Mouse (Mus musculus): ENCODE measurements at regions not wholly inside any gene's neighbourhood (a gene's known extent, or its start where the extent isn't known, plus 50 kb on each side); places are given as distances from the start of the nearest gene placed in this dataset.

DNA sequence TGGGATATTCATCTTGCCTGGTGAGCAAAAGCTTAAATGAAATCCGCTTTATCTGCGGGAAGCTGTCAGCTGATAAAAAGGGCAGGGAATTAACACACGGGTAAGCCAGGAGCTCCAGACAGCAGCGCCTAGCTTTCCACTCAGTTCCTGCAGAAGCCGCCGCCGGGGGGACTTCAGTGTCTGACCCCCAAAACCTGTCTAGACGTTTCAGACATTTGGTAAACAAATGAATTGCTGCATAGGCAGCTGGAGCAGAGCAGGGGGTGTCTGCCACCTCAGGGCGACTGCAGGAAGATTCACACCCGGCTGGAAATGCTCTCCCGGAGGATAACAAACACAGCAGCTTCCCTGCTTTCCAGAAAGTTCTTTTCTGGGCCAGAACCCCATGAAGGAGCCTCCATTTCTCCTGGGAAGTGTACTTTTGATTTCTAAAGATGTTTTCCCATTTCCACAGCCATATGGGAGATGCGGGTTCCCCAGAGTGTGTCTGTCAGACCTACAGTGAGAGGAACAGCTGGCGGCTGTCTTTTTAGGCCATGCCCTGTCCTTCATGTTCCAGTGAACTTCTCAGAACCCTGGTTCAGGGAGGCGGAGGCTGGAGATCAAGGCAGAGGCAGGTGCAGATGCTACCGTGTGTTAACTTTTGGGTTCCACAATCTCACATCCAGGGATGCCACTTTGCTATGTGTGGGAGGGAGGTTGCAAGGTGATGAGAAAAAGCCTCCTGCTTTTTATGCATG is 58.7 kb upstream of the Pmepa1 start:
- no peak for DNase-seq (ENCODE audit: low spot score)

GRCm38 (mm10) chr2:173335859-173336258 is 59.5 kb upstream of the Pmepa1 start:
- DNase-seq (ENCODE audit: low spot score) = peak; percentile 46

DNA sequence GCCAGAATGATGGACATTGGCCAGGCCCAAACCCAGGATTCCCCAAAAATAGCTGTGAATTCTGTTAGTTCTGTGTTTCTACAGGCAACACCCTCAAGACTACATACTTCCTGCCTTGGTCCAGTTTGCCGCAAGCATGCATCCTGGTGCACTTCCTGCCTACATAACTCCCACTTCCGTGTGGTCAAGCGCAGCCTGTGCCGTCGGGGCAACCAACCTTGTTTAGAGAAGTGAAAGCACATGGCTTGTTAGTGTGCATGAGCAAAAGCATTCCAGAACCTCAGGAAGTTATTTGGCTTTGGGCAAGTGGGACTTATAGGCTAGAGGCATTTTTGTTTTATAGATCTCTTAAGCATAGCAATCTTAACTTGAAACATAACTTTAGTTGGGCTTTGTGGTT is 61.3 kb upstream of the Pmepa1 start:
- no peak for DNase-seq (ENCODE audit: low spot score)

DNA sequence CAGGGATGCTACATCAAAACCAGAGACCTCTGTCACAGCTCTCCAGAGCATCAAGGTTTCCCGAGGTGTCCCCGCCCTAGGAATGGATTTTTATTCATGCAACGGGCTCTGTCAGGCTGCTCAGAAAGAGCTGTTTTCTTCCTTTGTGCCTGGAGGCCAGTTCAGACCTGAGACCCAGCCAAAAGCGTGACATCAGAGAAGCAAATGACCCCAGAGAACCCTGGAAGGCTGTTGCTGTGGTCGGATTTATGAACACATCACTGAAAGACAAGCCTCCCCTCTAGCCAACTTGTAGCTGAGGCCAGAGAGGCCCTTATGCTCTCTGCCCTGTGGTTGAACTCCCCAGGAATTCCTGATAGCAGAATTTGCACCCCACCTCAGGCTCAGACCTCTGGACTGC is 62.3 kb upstream of the Pmepa1 start:
- peak; percentile 39 for DNase-seq (ENCODE audit: low spot score)

DNA sequence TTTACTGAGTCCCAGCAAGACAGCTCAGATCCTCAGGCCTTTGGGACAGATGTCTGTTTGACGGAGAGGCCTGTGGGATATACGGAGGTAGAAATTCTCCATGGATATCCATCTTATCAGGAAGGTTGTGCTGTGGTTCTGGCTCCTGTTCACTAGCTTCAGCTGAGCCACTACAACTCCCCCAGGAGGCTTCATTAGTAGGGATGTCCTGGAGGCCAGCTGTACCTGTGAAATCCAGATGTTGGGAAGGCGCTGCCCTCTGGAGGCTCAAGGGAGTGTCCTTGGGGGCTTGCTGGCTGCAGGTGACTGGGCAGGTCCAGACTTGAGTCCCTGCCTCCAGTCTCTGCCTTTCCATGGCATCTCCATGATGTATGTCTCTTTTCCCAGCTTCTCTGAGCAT is 62.9 kb upstream of the Pmepa1 start:
- no peak for DNase-seq (ENCODE audit: low spot score)

- no peak for DNase-seq (ENCODE audit: low spot score)
Observed at GRCm38 (mm10) chr2:173340044-173340601, 63.8 kb upstream of the Pmepa1 start.

DNA sequence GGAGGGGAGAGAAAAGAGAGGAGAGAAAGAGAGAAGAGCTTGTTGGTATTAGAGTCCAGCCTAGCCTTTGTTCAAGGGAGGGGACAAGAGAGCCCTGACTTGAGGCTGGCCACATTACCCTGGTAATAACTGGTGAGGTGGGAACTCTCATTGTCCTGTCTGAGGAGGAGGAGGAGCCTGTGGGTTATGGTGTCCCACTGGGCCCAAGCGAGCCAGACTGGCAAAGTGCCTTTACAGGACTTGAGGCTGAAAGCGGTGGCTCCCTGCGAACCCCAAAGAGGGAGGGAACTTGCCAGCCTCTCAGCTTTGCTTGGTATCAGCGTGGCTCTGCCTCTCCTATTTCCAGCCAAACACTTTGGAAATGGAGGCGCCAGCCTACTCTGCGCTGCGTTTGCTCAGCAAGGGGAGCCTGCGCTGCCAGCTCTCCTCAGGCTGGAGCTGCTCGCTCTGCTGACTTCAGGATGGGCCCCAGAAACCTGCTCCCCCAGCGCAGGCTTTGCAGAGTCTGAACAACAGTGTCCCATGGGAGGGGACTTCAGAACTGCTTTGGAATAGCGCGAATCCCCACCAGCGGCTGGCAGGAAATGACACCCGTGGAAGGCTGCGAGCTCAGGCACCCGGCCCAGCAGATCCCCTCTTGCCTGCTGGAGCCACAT is 66.4 kb upstream of the Pmepa1 start:
- DNase-seq (ENCODE audit: low spot score) = no peak

- DNase-seq (ENCODE audit: low spot score) = no peak
Observed at GRCm38 (mm10) chr2:173343665-173344064, 67.3 kb upstream of the Pmepa1 start.

DNA sequence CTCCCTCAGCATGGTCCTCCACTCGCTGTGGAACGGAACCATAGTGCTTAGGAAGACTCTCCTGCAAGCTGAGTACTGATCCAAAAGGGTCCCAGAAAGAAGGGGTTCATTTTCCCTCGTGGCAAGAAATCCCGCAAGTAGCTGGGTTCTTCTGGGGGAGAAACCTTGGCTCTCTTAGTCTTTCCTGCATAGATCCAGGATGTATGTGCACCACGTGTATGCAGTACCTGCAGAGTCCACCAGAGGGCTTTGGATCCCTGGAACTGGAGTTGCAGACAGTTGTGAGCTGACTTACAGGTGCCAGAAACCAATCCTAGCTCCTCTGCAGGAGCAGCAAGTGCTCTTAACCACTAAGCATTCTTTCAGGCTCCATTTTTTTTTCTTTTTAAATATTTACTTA is 67.9 kb upstream of the Pmepa1 start:
- no peak for DNase-seq (ENCODE audit: low spot score)

GRCm38 (mm10) chr2:173347341-173347740 is 71.0 kb upstream of the Pmepa1 start:
- no peak for DNase-seq (ENCODE audit: low spot score)

DNA sequence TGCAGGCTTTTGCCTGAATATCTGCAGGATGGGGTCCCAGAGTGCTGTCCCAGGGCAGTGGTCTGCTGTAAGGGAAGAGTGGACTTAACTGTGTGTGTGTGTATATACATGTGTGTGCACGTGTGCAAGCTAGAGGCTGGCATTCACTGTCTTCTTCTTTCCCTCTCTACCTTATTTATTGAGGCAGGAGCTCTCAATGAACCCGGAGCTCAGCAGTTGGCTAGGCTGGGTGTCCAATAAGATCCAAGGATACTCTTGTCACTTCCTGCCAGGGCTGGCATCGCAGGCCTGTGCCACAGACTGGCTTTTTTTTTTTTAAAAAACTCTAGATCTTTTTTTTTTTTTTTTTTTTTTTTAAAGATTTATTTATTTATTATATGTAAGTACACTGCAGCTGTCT is 72.4 kb upstream of the Pmepa1 start:
- DNase-seq (ENCODE audit: low spot score) = no peak

DNA sequence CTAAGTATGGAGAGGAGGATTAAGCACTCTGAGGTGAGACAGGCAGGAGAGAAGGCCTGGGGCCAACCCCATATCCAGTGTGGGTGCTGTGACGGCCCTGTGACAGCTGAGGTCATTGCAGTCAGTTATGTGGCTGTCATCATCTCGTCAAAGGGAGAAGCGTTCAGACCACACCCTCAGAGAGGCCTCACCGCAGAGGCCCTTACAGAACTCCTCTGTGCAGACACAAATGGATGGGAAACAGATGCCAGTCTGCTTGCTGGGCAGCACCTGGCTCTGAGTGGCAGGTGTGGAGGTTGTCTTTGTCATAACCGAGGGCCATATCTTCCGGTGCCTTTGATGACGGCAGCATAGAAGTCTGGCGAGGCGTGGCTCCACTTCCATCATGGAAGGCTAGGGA is 73.2 kb upstream of the Pmepa1 start:
- DNase-seq (ENCODE audit: low spot score) = no peak

- no peak for DNase-seq (ENCODE audit: low spot score)
Observed at GRCm38 (mm10) chr2:173349910-173350309, 73.6 kb upstream of the Pmepa1 start.

GRCm38 (mm10) chr2:173350405-173350804 is 74.1 kb upstream of the Pmepa1 start:
- no peak for DNase-seq (ENCODE audit: low spot score)

- DNase-seq (ENCODE audit: low spot score) = no peak
Observed at GRCm38 (mm10) chr2:173350831-173351230, 74.5 kb upstream of the Pmepa1 start.

- peak; percentile 49 for DNase-seq (ENCODE audit: low spot score)
Observed at GRCm38 (mm10) chr2:173351831-173352755, 75.8 kb upstream of the Pmepa1 start.

DNA sequence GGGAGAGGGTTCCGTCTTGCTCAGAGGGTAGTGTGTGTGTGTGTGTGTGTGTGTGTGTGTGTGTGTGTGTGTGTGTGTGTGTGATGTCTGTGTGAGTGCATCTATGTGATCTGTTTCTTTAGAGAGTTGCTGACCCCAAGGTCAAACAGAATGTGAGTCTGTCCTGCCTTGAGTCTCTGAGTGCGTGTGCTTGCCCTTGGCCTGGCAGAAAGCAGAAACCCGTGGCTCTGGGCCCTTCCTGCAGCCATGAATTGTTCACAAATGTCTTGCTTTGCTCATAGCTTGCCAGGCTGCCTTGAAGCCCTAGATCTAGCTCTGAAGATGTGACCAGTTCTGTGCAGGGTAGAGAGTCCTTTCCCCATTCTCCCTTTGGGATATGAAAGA is 76.4 kb upstream of the Pmepa1 start:
- no peak for DNase-seq (ENCODE audit: low spot score)

- DNase-seq (ENCODE audit: low spot score) = no peak
Observed at GRCm38 (mm10) chr2:173353435-173354241, 77.3 kb upstream of the Pmepa1 start.

GRCm38 (mm10) chr2:173356786-173357185 is 80.5 kb upstream of the Pmepa1 start:
- no peak for DNase-seq (ENCODE audit: low spot score)

DNA sequence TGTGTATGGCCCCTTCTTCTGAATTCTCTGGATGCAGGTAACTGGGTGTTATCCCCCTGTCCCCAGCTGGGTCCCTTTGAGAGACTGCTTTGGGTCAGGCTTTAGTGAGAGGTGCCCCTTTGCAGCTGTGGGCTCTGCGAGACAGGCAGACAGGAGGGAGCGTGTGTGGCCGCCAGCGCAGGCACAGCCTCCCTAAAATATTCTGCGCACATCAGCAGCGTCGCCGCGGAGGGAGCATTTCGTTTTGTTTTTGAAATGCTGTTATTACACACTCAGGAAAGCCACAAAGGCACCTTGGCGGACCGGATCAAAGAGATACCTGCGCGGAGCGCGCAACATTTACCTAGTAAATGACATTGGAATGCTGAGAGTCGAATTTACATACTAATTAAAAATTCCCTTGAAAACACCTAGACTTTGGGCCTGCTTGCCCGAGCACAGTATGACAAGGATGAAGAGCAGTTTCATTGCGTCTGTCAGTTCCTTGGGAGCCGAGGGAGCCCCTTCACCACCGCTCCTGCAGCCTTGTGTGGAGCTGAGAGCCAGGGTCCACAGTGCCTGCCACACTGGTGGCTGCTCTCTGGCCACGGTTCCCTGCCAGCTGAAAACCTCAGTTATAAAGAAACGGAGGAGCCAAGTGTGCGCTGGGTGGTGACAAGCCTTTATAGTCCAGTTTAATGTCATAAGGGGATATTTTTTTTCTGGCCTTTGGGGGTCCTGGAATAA is 89.3 kb upstream of the Pmepa1 start:
- DNase-seq (ENCODE audit: low spot score) = no peak

GRCm38 (mm10) chr2:173366734-173367133 is 90.4 kb upstream of the Pmepa1 start:
- no peak for DNase-seq (ENCODE audit: low spot score)
